Mouse (Mus musculus) heart, adult 18-20 months (tissue): ENCODE measurements around the gene Tacr2. TPM values are rescaled to one million over a fixed set of nuclear protein-coding genes. Genes with fewer than 3 reads are reported as not detected.

ENCODE experiments used
- DNase-seq, 2 experiments: peaks; one replicate each; pipeline ENCODE4 v3.0.0; 2021 to 2022; ENCODE audit warnings: mixed read lengths in 1 of 2
- total RNA-seq, 2 experiments: library from RNA; stranded (reverse); gene quantifications; 2 replicates each; pipeline ENCODE4 v1.2.3; 2021

Tacr2 gene
- total RNA-seq, 2 experiments from 2014 or later: not detected

GRCm38 (mm10) chr10:62300006-62300827, 48.0 kb downstream of the Tacr2 start:
- peak; percentile 72 to 79 for DNase-seq

- no peak for DNase-seq
Measured at GRCm38 (mm10) chr10:62305090-62305489, 52.9 kb downstream of the Tacr2 start.

DNA sequence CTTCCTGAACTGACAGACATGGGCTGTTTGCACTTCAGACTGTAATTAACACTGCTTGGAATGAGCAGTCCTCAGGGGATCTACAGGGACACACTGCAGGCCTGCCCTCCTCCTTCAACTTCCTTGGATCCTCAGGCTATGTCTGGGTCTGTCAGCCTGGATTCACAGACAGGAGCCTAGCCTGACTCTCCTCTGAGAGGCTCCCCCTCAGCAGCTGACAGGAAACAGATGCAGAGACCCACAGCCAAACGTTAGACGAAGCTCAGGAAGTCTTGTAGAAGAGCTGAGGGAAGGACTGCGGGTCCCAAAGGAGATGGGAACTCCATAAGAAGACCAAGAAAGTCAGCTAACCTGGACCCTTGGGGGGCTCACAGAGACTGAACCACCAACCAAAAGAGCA, 54.2 kb downstream of the Tacr2 start:
- peak in 1 of 2 experiments; percentile 53 for DNase-seq

GRCm38 (mm10) chr10:62308896-62309491, 56.8 kb downstream of the Tacr2 start:
- DNase-seq: no peak

DNA sequence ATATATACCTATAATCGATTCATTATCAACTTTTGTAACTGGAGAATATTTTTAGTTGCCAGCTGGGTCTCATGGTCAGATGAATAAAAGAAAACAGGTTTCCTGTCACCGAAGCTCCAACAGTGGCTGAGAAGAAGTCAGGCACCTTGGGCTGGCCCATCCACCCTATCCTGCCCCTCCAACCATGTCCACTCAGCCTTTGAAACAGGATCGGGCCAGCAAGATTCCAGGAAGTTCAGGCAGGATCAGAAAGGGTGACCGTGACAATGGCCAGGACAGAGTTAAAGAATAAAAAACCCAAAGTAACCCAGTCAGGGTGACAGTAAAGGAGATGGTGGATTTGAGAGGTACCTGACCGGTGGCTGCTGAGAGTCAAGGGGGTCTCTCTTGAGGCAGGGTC, 57.4 kb downstream of the Tacr2 start:
- no peak for DNase-seq

DNA sequence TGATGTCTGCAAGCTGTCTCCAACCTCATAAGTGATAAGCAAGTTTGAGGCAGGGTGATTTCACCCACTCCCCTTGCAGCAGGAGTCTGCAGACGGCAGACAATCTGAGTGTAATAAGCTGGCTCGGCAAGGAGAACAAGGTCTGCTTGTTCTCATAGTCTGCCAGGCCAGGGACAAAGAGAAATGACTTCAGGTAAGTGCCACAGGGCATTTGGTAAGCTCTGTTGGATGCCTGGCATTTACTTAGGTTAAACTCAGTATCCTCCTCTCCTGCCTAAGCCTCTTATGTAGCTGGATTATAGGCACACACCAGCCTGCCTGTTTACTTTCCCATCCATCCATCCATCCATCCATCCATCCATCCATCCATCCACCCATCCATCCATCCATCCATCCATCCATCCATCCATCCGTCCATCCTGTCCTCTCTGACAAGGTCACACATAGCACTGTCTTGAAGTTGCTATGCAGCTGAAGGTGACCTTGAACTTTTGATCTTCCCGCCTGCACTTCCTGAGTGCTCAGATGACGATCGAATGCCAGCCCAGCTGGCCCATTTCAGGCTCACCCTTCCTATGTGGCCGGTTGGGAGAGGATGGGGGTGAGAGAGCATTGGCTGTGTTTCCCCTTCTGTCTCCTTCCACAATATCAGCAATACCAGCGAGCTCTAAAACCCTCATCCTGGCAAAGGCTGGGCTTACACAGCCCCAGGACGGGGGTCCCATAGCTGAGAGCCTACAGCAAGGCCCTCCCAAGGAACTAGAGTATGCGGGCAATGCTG, 58.2 kb downstream of the Tacr2 start:
- DNase-seq: no peak

- peak; percentile 75 to 85 for DNase-seq
Measured at GRCm38 (mm10) chr10:62311464-62311863, 59.2 kb downstream of the Tacr2 start.

GRCm38 (mm10) chr10:62313140-62313539, 60.9 kb downstream of the Tacr2 start:
- no peak for DNase-seq

DNA sequence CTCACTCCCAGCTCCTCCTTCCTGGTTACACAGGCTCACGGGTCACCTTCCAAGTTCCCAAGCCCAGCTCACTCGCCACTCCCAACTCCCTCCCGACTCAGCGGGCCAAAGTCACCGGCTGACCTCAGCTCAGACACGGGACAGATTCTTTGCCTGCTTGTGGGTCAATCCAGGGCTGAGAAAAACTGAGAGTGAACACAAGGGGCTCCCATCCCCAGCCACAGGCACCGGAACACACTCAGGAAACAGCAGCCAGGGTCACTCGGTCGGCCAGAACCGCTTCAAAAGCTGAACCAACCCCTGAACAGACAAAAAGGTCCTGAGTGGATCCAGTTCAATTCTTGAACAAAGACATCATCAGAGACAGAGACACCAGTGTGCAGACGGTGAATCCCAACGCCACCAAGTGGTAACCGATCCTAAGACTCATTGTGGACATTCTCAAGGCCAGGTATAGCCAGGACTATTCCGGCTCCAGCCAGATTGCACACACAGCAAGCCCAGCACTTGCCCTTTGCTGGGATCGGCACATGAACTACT, 61.7 kb downstream of the Tacr2 start:
- DNase-seq: peak; percentile 68 to 69

Other genes with a start within 250 kb of the Tacr2 start
- not detected for gene Neurog3, start 119.3 kb upstream of the Tacr2 start, total RNA-seq
- gene Fam241b, start 108.5 kb upstream of the Tacr2 start, total RNA-seq: 1 to 10 TPM; 3.1 to 4.1 TPM
- gene Tspan15, start 21.2 kb upstream of the Tacr2 start, total RNA-seq: 1 to 10 TPM; 6.6 to 8.8 TPM
- gene Hk1, start 127.5 kb downstream of the Tacr2 start, total RNA-seq: 100 to 1,000 TPM; 104 to 110 TPM
- not detected for gene Hkdc1, start 170.1 kb downstream of the Tacr2 start, total RNA-seq
- gene 4930507D05Rik, start 197.1 kb downstream of the Tacr2 start, total RNA-seq: under 1 TPM; 0.21 to 0.37 TPM
- 10 to 100 TPM; 37.2 to 40.7 TPM for gene Supv3l1, start 197.3 kb downstream of the Tacr2 start, total RNA-seq
- gene Vps26a, start 234.4 kb downstream of the Tacr2 start, total RNA-seq: 10 to 100 TPM; 43.8 to 49.8 TPM